Mouse (Mus musculus) CH12.LX (cell line): ENCODE results near the gene Gsdma2. TPM values are rescaled to one million over a fixed set of nuclear protein-coding genes. Genes with fewer than 3 reads are reported as not detected.

Experiments
- DNase-seq: peaks from one replicate; pipeline ENCODE4 v3.0.0-alpha.2; 2013; ENCODE audit errors: extremely low read depth
- H3K27ac ChIP-seq: 2 replicates; pipeline ENCODE4 v1.5.1; 2012; ENCODE audit warnings: low read depth, mild to moderate bottlenecking, control low read depth, moderate library complexity; ENCODE audit not compliant: insufficient read depth
- H3K27me3 ChIP-seq: replicated peaks from 2 replicates; pipeline ENCODE3; 2012; ENCODE audit warnings: inconsistent platforms
- H3K36me3 ChIP-seq, 2 experiments: replicated peaks in 1 of 2; 2 replicates each; pipeline versions ENCODE3 to v1.6.1; 2012; ENCODE audit warnings: inconsistent platforms in 1 of 2, low read length in 1 of 2, mild to moderate bottlenecking in 1 of 2, mixed read lengths in 1 of 2, moderate library complexity in 1 of 2; ENCODE audit not compliant: control insufficient read depth in 1 of 2, insufficient read depth in 1 of 2
- H3K4me1 ChIP-seq, 2 experiments: 2 replicates each; pipeline ENCODE4 v1.6.1; 2012; ENCODE audit warnings: inconsistent platforms in 1 of 2, moderate library complexity in 1 of 2; ENCODE audit not compliant: insufficient read depth in 2 of 2, control insufficient read depth in 1 of 2
- H3K4me2 ChIP-seq: 2 replicates; pipeline ENCODE4 v1.6.1; 2012; ENCODE audit warnings: low read depth, mild to moderate bottlenecking, control low read depth; ENCODE audit not compliant: poor library complexity, insufficient read depth, severe bottlenecking
- H3K4me3 ChIP-seq, 3 experiments: fragments of 150-350 bp in 1 of 3; sonication (generic) in 1 of 3; replicated peaks in 1 of 3; 2 replicates each; pipeline versions ENCODE3 to v1.5.1; 2011 to 2012; ENCODE audit warnings: low read depth in 2 of 3, low read length in 2 of 3, mild to moderate bottlenecking in 2 of 3, moderate library complexity in 2 of 3, control low read depth in 1 of 3, improper control_type of control experiment in 1 of 3, inconsistent platforms in 1 of 3, mixed read lengths in 1 of 3; ENCODE audit not compliant: poor library complexity in 1 of 3
- H3K79me2 ChIP-seq: replicated peaks from 2 replicates; pipeline ENCODE4 v1.6.1; 2012; ENCODE audit warnings: mild to moderate bottlenecking, moderate library complexity; ENCODE audit not compliant: control insufficient read depth, poor library complexity, insufficient read depth, severe bottlenecking; ENCODE audit errors: extremely low read depth
- H3K9ac ChIP-seq: 2 replicates; pipeline ENCODE4 v1.6.1; 2012; ENCODE audit warnings: low read depth, mild to moderate bottlenecking, control low read depth, moderate library complexity; ENCODE audit not compliant: insufficient read depth
- H3K9me3 ChIP-seq: replicated peaks from 2 replicates; pipeline ENCODE3; 2012; ENCODE audit warnings: low read length, inconsistent platforms, mixed read lengths
- CHD1 ChIP-seq: IDR thresholded peaks from 2 replicates; pipeline ENCODE4 v1.6.1; 2012; ENCODE audit warnings: low read depth, low read length, improper control_type of control experiment, inconsistent platforms
- E2F4 ChIP-seq: IDR thresholded peaks from 2 replicates; pipeline ENCODE4 v1.6.1; 2011; ENCODE audit warnings: low read depth, low read length, improper control_type of control experiment; ENCODE audit not compliant: insufficient replicate concordance
- EP300 ChIP-seq: IDR thresholded peaks from 2 replicates; pipeline ENCODE4 v1.6.1; 2011; ENCODE audit warnings: low read length, improper control_type of control experiment
- ETS1 ChIP-seq: conservative IDR thresholded peaks from 2 replicates; pipeline ENCODE4 v1.6.1; 2012; ENCODE audit warnings: low read depth, mild to moderate bottlenecking, inconsistent platforms, low read length, improper control_type of control experiment, moderate library complexity
- GABPA ChIP-seq: IDR thresholded peaks from 2 replicates; pipeline ENCODE4 v1.6.1; 2012; ENCODE audit warnings: low read depth, low read length, improper control_type of control experiment, inconsistent platforms; ENCODE audit not compliant: insufficient replicate concordance
- IRF4 ChIP-seq: IDR thresholded peaks from 2 replicates; pipeline ENCODE4 v1.6.1; 2014; ENCODE audit warnings: low read depth, mild to moderate bottlenecking, inconsistent platforms, low read length, improper control_type of control experiment
- JUN ChIP-seq: IDR thresholded peaks from 2 replicates; pipeline ENCODE4 v1.6.1; 2011; ENCODE audit warnings: low read depth, mild to moderate bottlenecking, low read length, improper control_type of control experiment, moderate library complexity; ENCODE audit not compliant: insufficient read depth
- JUND ChIP-seq: conservative IDR thresholded peaks from 2 replicates; pipeline ENCODE4 v1.6.1; 2011; ENCODE audit warnings: low read depth, low read length, improper control_type of control experiment
- KAT2A ChIP-seq: IDR thresholded peaks from 2 replicates; pipeline ENCODE4 v1.6.1; 2012; ENCODE audit warnings: low read length, improper control_type of control experiment, inconsistent platforms; ENCODE audit not compliant: insufficient replicate concordance
- MAFK ChIP-seq: IDR thresholded peaks from 2 replicates; pipeline ENCODE4 v1.6.1; 2011; ENCODE audit warnings: low read length, improper control_type of control experiment; ENCODE audit not compliant: insufficient replicate concordance
- MAX ChIP-seq: IDR thresholded peaks from 2 replicates; pipeline ENCODE4 v1.6.1; 2011; ENCODE audit warnings: low read length, improper control_type of control experiment
- MAZ ChIP-seq: IDR thresholded peaks from 2 replicates; pipeline ENCODE4 v1.6.1; 2012; ENCODE audit warnings: low read depth, mild to moderate bottlenecking, inconsistent platforms, low read length, improper control_type of control experiment, moderate library complexity
- MEF2A ChIP-seq: IDR thresholded peaks from 2 replicates; pipeline ENCODE4 v1.6.1; 2014; ENCODE audit warnings: low read depth, mild to moderate bottlenecking, inconsistent platforms, low read length, improper control_type of control experiment, borderline replicate concordance
- MXI1 ChIP-seq: IDR thresholded peaks from 2 replicates; pipeline ENCODE4 v1.6.1; 2011; ENCODE audit warnings: mild to moderate bottlenecking, low read depth, low read length, improper control_type of control experiment
- MYC ChIP-seq: IDR thresholded peaks from 2 replicates; pipeline ENCODE4 v1.6.1; 2011; ENCODE audit warnings: low read depth, mild to moderate bottlenecking, improper control_type of control experiment, low read length
- NELFE ChIP-seq: IDR thresholded peaks from 2 replicates; pipeline ENCODE4 v1.6.1; 2011; ENCODE audit warnings: low read depth, low read length, improper control_type of control experiment
- NRF1 ChIP-seq: IDR thresholded peaks from 2 replicates; pipeline ENCODE4 v1.6.1; 2014; ENCODE audit warnings: low read depth, mild to moderate bottlenecking, inconsistent platforms, low read length, improper control_type of control experiment, moderate library complexity
- RAD21 ChIP-seq: IDR thresholded peaks from 2 replicates; pipeline ENCODE4 v1.6.1; 2011; ENCODE audit warnings: low read depth, mild to moderate bottlenecking, low read length, improper control_type of control experiment, moderate library complexity
- RCOR1 ChIP-seq: conservative IDR thresholded peaks from 2 replicates; pipeline ENCODE4 v1.6.1; 2012; ENCODE audit warnings: low read depth, mild to moderate bottlenecking, inconsistent platforms, low read length, improper control_type of control experiment
- SIN3A ChIP-seq: IDR thresholded peaks from 2 replicates; pipeline ENCODE4 v1.6.1; 2012; ENCODE audit warnings: low read length, improper control_type of control experiment, inconsistent platforms
- TBP ChIP-seq: conservative IDR thresholded peaks from 2 replicates; pipeline ENCODE4 v1.6.1; 2011; ENCODE audit warnings: low read depth, low read length, improper control_type of control experiment
- TCF12 ChIP-seq: IDR thresholded peaks from 2 replicates; pipeline ENCODE4 v1.6.1; 2014; ENCODE audit warnings: low read depth, mild to moderate bottlenecking, inconsistent platforms, low read length, improper control_type of control experiment
- USF1 ChIP-seq: IDR thresholded peaks from 2 replicates; pipeline ENCODE4 v1.6.1; 2014; ENCODE audit warnings: low read depth, mild to moderate bottlenecking, inconsistent platforms, low read length, improper control_type of control experiment
- USF2 ChIP-seq: conservative IDR thresholded peaks from 2 replicates; pipeline ENCODE4 v1.6.1; 2011; ENCODE audit warnings: low read depth, low read length, improper control_type of control experiment
- ZC3H11A ChIP-seq: IDR thresholded peaks from 2 replicates; pipeline ENCODE4 v1.6.1; 2012; ENCODE audit warnings: low read depth, mild to moderate bottlenecking, inconsistent platforms, low read length, improper control_type of control experiment
- ZKSCAN1 ChIP-seq: IDR thresholded peaks from 2 replicates; pipeline ENCODE4 v1.6.1; 2012; ENCODE audit warnings: low read depth, inconsistent platforms, low read length, improper control_type of control experiment, borderline replicate concordance
- ZNF384 ChIP-seq: IDR thresholded peaks from 2 replicates; pipeline ENCODE4 v1.6.1; 2012; ENCODE audit warnings: low read depth, low read length, improper control_type of control experiment, inconsistent platforms
- dilution Hi-C: fragments of 300-500 bp; cut with MboI; formaldehyde crosslinking; loops from 2 replicates; pipeline ENCODE4 v1.14.3; 2020; ENCODE audit warnings: low sequenced_read_pairs; ENCODE audit not compliant: extremely low pct_unique_long_range_greater_than_20kb, extremely low pct_ligation_motif_present
- in situ Hi-C: fragments of 300-500 bp; cut with MboI; formaldehyde crosslinking; loops from 3 replicates; pipeline ENCODE4 v1.14.3; 2019; ENCODE audit warnings: low sequenced_read_pairs, low pct_ligation_motif_present, low pct_unique_long_range_greater_than_20kb, mixed read lengths
- polyA plus RNA-seq: library from polyadenylated mRNA; unstranded; fragments of >175 nt; gene quantifications from 2 replicates; pipeline ENCODE4 v1.2.1, GENCODE M21; 2012; ENCODE audit warnings: low read depth; ENCODE audit not compliant: insufficient read length
- total RNA-seq, 2 experiments: library from RNA; depleted of rRNA; stranded (reverse); fragments of 300-350 nt in 1 of 2; fragments of >200 nt in 1 of 2; gene quantifications; 2 replicates each; pipeline ENCODE4 v1.2.3; 2012 to 2014

Gene Gsdma2
- total and polyA plus RNA-seq, 3 experiments = not detected

- TF ChIP-seq GABPA (peak; percentile 76; the same call in 1 of the 2 replicates), MAZ (no peak; the same call in none of the 2 replicates), NRF1 (peak; percentile 61; the same call in 1 of the 2 replicates), KAT2A (peak; percentile 98), E2F4 (no peak), USF1 (no peak), ZKSCAN1 (peak; percentile 36; the same call in 1 of the 2 replicates), CHD1 (no peak), JUND (0 out of 2 replicates have a peak, but pooled peaks have one; percentile 6), ZNF384 (no peak; the same call in none of the 2 replicates), RAD21 (peak; percentile 33), IRF4 (peak; percentile 75), TBP (peak; percentile 91), EP300 (no peak), ETS1 (no peak), MYC (no peak), ZC3H11A (no peak), SIN3A (peak; percentile 100)
Measured at GRCm38 (mm10) chr11:98681786-98682745, 35.5 kb downstream of the Gsdma2 start, which contains the start of gene Psmd3 (continued).

GRCm38 (mm10) chr11:98682811-98683210 lies 36.3 kb downstream of the Gsdma2 start:
- H3K27ac ChIP-seq = peak overlapping the region; percentile 42

More at GRCm38 (mm10) chr11:98682811-98683210, 36.3 kb downstream of the Gsdma2 start:
- peaks cover 15 to 31% of the 10 kb centered on the region in 2 experiments for H3K4me1 ChIP-seq
- TF ChIP-seq RAD21 (no peak), NELFE (no peak), RCOR1 (0 out of 2 replicates have a peak, but pooled peaks have one; percentile 18), TCF12 (no peak), ZC3H11A (no peak), JUN (no peak), MAX (no peak), MAFK (no peak), SIN3A (no peak), GABPA (no peak), USF1 (no peak), MXI1 (peak; percentile 0; the same call in 1 of the 2 replicates), MEF2A (no peak), IRF4 (no peak), USF2 (no peak)
- in situ Hi-C loops = no loop called here
- peak overlapping the region; percentile 99; the same call in 1 of the 2 replicates for H3K4me2 ChIP-seq
- H3K9me3 ChIP-seq = no peaks in the 10 kb centered on the region
- no peak for DNase-seq
- peaks cover 29 to 37% of the 10 kb centered on the region in 2 experiments for H3K36me3 ChIP-seq
- dilution Hi-C loops = no loop called here
- H3K79me2 ChIP-seq = peaks cover 29% of the 10 kb centered on the region
- peak overlapping the region; percentile 72 to 100 (median 98) for H3K4me3 ChIP-seq
- peaks cover 19% of the 10 kb centered on the region for H3K27me3 ChIP-seq
- peak overlapping the region; percentile 97 for H3K9ac ChIP-seq
